Mouse (Mus musculus) megakaryocyte, embryonic 14.5 days (primary cell): ENCODE measurements around the gene Fhl1.

Experiments
- FLI1 ChIP-seq: IDR thresholded peaks from 2 replicates; pipeline ENCODE4 v1.6.1; 2012; ENCODE audit warnings: low read length, inconsistent platforms, mixed read lengths
- GATA1 ChIP-seq: IDR thresholded peaks from 3 replicates; pipeline ENCODE4 v1.6.1; 2012; ENCODE audit warnings: mixed read lengths, low read length, inconsistent platforms, borderline replicate concordance

DNA sequence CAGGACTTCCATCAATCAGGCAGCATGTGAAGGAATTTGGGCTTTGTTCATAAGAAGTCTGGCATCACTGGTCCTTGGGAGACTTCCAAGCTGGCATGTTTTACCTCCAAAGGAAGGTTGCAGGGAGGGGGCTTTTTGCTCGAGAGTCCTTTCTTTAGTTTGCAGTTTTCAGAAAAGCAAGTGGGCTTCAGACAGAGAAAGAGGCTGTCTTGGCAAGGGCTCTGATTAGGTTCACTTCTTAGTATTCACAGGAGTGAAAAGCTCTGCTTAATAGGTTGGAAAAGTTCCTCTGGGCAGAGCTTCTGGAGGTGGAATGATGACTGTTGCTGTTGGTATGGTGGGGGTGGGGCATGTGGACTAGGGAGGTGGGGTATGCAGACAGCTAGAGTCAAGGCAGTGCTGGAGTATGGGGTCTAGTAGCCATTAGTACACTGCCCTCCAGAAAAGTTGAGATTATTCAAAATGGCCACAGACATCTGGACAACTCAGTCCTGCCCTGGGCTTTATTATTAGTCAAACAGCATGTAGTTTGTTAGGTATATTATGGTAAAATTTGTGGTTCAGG is 49.3 kb upstream of the Fhl1 start:
- TF ChIP-seq GATA1 (no peak), FLI1 (no peak)
